Mouse (Mus musculus) embryonic facial prominence, embryonic 14.5 days (tissue): ENCODE results near the gene Ntrk2. TPM values are rescaled to one million over a fixed set of nuclear protein-coding genes. Genes with fewer than 3 reads are reported as not detected.

Experiments
- ATAC-seq: fragments of 200-750 bp; cut with Nextera tagmentation; 2 replicates; pipeline ENCODE4 v1.8.0; 2017; ENCODE audit warnings: low read depth, moderate number of reproducible peaks, moderate TSS enrichment
- DNase-seq: peaks from one replicate; pipeline ENCODE4 v3.0.0-alpha.2; 2015; ENCODE audit warnings: low spot score
- H3K27ac ChIP-seq: fragments of 300-500 bp; sonication (generic); replicated peaks from 2 replicates; pipeline ENCODE4 v1.5.1; 2014; ENCODE audit warnings: low read depth, mild to moderate bottlenecking, low read length, moderate library complexity
- H3K27me3 ChIP-seq: fragments of 300-500 bp; sonication (generic); replicated peaks from 2 replicates; pipeline ENCODE4 v1.6.1; 2014; ENCODE audit warnings: low read length; ENCODE audit not compliant: control insufficient read depth, insufficient read depth
- H3K36me3 ChIP-seq: fragments of 300-500 bp; sonication (generic); 2 replicates; pipeline ENCODE4 v1.6.1; 2014; ENCODE audit warnings: low read length, mixed read lengths; ENCODE audit not compliant: control insufficient read depth, insufficient read depth
- H3K4me1 ChIP-seq: fragments of 300-500 bp; sonication (generic); 2 replicates; pipeline ENCODE4 v1.6.1; 2014; ENCODE audit warnings: antibody characterized with exemption, low read length; ENCODE audit not compliant: control insufficient read depth, insufficient read depth
- H3K4me2 ChIP-seq: fragments of 300-500 bp; sonication (generic); 2 replicates; pipeline ENCODE4 v1.6.1; 2014; ENCODE audit warnings: low read depth, mild to moderate bottlenecking, low read length, moderate library complexity, mixed read lengths
- H3K4me3 ChIP-seq: fragments of 300-500 bp; sonication (generic); 2 replicates; pipeline ENCODE4 v1.5.1; 2014; ENCODE audit warnings: low read depth, mild to moderate bottlenecking, low read length
- H3K9ac ChIP-seq: fragments of 300-500 bp; sonication (generic); 2 replicates; pipeline ENCODE4 v1.6.1; 2014; ENCODE audit warnings: low read depth, mild to moderate bottlenecking, low read length, moderate library complexity, mixed read lengths
- H3K9me3 ChIP-seq: fragments of 300-500 bp; sonication (generic); 2 replicates; pipeline ENCODE4 v1.6.1; 2016; ENCODE audit warnings: low read length; ENCODE audit not compliant: control insufficient read depth
- WGBS: fragments of 180-500 bp; shearing (Covaris S2); extraction: QIAGEN DNeasy Blood & Tissue Kit; methylation state at CpG from one replicate; pipeline ENCODE4 v1.1.7; 2014; 5-methylcytosine and 5-hydroxymethylcytosine counted together
- polyA plus RNA-seq: library from polyadenylated mRNA; unstranded; fragments of >200 nt; fragmentation: Nextera tagmentation; extraction: Ambion mirVana; gene quantifications from 2 replicates; pipeline ENCODE4 v1.2.1, GENCODE M21; 2014

Gene Ntrk2
- polyA plus RNA-seq, 1 experiment from 2014 or later, result 43.9 TPM

DNA sequence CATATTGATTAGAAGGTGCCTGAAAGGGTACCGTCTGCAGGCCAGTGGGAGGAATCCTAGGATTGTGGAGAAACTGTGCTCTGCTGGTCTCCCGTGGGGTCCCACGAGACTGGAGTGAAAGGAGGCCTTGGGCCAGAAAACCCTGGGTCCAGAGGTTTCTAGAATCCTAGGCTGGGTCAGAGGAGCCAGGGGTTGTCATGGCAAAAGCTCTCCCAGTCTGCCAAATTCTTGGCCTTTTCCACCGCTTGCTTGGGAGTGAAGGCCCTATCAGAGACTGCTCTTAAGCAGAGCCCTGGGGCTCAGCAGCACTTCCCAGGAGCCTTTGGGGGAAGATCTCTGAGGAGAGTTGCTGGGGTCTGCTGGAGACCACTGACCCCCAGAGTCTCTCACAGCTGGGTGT lies 25.6 kb downstream of the Ntrk2 start:
- H3K9me3 ChIP-seq, result no peaks in the 10 kb centered on the region
- ATAC-seq, result no peak
- 72% methylated on average over 4 of the region's 4 CpGs for WGBS

DNA sequence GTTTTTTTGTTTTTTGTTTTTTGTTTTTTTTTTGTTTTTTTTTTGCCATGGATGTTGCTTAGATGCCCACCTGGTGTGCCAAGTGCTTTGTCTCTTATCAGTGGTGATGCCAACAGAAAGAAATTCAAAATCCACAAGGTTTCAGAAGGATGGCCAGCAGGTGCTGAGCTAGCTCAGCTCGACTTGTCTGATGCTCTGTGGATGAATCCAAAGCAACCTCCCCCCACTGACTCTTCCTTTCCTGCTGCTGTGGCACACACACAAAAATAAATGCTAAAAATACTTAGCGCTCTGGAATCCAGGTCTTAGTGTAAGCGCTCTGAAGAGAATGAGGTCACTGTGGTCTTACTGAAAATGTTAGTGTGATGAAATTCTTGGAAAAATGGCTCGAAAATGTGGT lies 28.4 kb downstream of the Ntrk2 start:
- ATAC-seq, result no peak
- no peak overlapping the region for H3K4me3 ChIP-seq
- WGBS, result 75% methylated on average over 4 of the region's 4 CpGs
- no peaks in the 10 kb centered on the region for H3K36me3 ChIP-seq
- H3K4me1 ChIP-seq, result no peaks in the 10 kb centered on the region
- no peaks in the 10 kb centered on the region for H3K27me3 ChIP-seq
- H3K9me3 ChIP-seq, result no peaks in the 10 kb centered on the region
- no peak for DNase-seq
- H3K9ac ChIP-seq, result no peak overlapping the region
- H3K4me2 ChIP-seq, result no peak overlapping the region
- no peak overlapping the region for H3K27ac ChIP-seq

More for the DNA sequence above, 25.6 kb downstream of the Ntrk2 start:
- no peak for DNase-seq
- no peak overlapping the region for H3K4me3 ChIP-seq
- H3K4me1 ChIP-seq, result no peaks in the 10 kb centered on the region
- no peaks in the 10 kb centered on the region for H3K36me3 ChIP-seq
- no peaks in the 10 kb centered on the region for H3K27me3 ChIP-seq
- no peak overlapping the region for H3K9ac ChIP-seq
- H3K4me2 ChIP-seq, result no peak overlapping the region
- no peak overlapping the region for H3K27ac ChIP-seq

DNA sequence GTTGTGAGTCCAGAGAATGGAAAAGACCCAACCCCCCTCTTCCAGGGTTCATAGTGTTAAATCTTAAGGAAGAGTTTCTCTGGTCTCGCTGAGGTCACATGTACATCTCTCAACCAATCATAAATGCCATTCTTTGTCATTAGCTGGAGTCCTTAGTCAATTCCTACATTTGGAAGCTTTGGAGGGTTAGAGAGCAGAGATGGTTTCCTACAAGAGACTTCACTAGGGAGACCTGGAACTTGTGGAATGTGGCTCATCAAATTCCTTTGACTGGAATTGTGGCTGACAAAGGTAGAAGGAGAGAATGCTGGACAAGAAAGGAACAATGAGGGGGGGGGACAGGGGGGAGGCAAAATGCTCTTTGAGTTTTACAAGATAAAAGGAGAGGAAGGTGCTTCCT lies 30.5 kb downstream of the Ntrk2 start:
- Histone ChIP-seq H3K27ac (no peak overlapping the region), H3K4me1 (no peaks in the 10 kb centered on the region), H3K4me3 (no peak overlapping the region), H3K9ac (no peak overlapping the region), H3K9me3 (no peaks in the 10 kb centered on the region), H3K4me2 (no peak overlapping the region), H3K36me3 (no peaks in the 10 kb centered on the region), H3K27me3 (no peaks in the 10 kb centered on the region)
- DNase-seq (no peak), ATAC-seq (no peak)
- WGBS, result 92% methylated on average over 1 of the region's 1 CpGs

DNA sequence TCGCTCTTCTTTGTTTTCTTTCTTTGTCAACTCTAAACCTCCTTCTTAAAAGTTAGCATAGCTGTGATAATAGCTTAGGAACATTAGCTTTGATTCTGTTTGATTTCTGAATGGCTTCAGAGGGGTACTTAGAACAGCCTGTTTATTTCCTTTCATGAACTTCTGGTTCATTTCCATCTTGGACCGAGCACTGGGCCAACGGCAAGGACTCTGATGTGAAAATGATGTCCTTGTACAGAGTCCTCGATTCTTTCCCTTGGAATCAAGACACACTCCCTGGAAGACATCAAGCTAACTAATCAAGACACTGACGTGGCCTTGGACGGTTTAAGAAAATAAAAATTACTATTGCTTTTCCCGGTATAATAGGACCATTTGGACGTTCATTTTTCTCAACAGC lies 31.7 kb downstream of the Ntrk2 start:
- 84% methylated on average over 8 of the region's 8 CpGs for WGBS
- no peaks in the 10 kb centered on the region for H3K4me1 ChIP-seq
- no peak overlapping the region for H3K4me2 ChIP-seq
- no peaks in the 10 kb centered on the region for H3K27me3 ChIP-seq
- DNase-seq, result no peak
- no peak for ATAC-seq
- H3K4me3 ChIP-seq, result no peak overlapping the region
- H3K9ac ChIP-seq, result no peak overlapping the region
- H3K9me3 ChIP-seq, result no peaks in the 10 kb centered on the region
- H3K27ac ChIP-seq, result no peak overlapping the region
- no peaks in the 10 kb centered on the region for H3K36me3 ChIP-seq

DNA sequence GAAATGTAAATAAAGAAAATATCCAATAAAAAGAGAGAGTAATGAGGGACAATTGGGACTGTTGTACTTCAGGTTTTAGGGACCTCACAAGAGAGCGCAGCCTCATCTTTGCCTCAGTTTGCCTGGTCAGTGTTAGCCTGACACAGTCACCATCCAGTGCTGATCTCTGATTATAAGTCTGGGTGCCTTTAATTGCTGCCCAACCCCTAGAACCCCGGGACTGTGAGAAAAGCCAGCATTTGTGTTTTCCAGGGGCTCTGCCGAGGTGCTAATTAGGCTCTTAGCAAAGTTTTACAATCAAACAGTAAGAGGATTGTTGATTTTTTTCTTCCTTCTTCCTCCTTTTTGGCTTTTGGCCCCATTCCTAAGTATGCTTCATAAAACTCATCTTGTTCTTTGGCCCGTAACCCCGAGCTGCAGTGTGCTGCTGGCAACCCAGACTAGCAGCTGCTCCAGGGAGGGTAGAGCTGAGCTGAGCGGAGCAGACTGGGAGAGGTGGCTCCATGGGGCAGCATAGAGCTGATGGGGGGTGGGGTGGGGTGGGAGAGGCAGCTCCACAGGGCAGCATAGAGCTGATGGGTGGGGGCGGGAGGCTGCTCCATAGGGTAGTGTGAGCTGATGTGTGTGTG lies 34.5 kb downstream of the Ntrk2 start:
- Histone ChIP-seq H3K4me1 (no peaks in the 10 kb centered on the region), H3K27ac (no peak overlapping the region), H3K36me3 (no peaks in the 10 kb centered on the region), H3K4me3 (no peak overlapping the region), H3K9ac (no peak overlapping the region), H3K4me2 (no peak overlapping the region), H3K27me3 (no peaks in the 10 kb centered on the region), H3K9me3 (no peaks in the 10 kb centered on the region)
- DNase-seq (peak; percentile 77), ATAC-seq (0 out of 2 replicates have a peak, but pooled peaks have one; percentile 79)
- WGBS, result 25% methylated on average over 6 of the region's 7 CpGs

DNA sequence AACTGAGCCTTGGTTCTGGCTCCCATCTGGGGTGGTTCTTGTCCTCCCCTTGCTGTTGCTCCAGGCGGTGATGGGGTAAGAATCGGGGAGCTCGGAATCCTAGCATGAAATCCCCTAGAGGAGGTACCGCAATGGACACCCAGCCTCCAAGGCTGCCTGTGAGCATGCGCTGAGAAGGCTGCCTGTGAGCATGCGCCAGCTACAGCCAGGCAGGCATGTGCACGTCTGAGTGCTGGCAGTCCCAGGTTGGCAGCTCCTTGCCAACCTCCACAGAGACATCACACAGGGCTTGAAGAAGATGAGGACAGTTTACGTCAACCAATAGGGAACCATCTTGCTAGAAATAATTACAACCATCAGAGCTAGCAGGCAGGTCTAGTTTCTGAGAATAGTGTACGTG lies 37.5 kb downstream of the Ntrk2 start:
- Histone ChIP-seq H3K9me3 (no peaks in the 10 kb centered on the region), H3K27ac (no peak overlapping the region), H3K4me2 (no peak overlapping the region), H3K9ac (no peak overlapping the region), H3K36me3 (0 out of 2 replicates have a peak, but pooled peaks cover 5% of the 10 kb centered on the region), H3K4me1 (no peaks in the 10 kb centered on the region), H3K4me3 (no peak overlapping the region), H3K27me3 (no peaks in the 10 kb centered on the region)
- ATAC-seq (no peak), DNase-seq (no peak)
- 68% methylated on average over 9 of the region's 9 CpGs for WGBS

DNA sequence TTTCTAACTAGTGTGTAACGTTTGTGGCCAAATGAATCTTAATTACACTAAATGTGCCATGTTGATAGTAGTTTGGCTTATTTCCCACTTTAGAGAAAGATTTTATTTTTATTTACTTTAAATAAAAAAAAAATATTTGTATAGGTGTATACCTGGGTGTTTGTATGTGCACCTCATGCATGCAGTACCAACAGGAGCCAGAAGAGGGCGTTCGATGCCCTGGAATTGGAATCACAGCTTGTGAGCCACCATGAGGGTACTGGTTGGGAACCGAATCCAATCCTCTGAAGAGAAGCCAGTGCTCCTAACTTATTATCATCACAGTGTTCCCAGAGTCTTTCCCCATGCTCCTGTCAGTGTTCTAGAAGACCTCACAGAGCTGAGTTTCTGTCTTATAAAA lies 42.2 kb downstream of the Ntrk2 start:
- no peaks in the 10 kb centered on the region for H3K4me1 ChIP-seq
- no peak overlapping the region for H3K27ac ChIP-seq
- H3K9me3 ChIP-seq, result no peaks in the 10 kb centered on the region
- WGBS, result 90% methylated on average over 4 of the region's 4 CpGs
- no peaks in the 10 kb centered on the region for H3K27me3 ChIP-seq
- H3K36me3 ChIP-seq, result 0 out of 2 replicates have a peak, but pooled peaks cover 5% of the 10 kb centered on the region
- DNase-seq, result no peak
- ATAC-seq, result no peak
- H3K9ac ChIP-seq, result no peak overlapping the region
- H3K4me2 ChIP-seq, result no peak overlapping the region
- H3K4me3 ChIP-seq, result no peak overlapping the region

DNA sequence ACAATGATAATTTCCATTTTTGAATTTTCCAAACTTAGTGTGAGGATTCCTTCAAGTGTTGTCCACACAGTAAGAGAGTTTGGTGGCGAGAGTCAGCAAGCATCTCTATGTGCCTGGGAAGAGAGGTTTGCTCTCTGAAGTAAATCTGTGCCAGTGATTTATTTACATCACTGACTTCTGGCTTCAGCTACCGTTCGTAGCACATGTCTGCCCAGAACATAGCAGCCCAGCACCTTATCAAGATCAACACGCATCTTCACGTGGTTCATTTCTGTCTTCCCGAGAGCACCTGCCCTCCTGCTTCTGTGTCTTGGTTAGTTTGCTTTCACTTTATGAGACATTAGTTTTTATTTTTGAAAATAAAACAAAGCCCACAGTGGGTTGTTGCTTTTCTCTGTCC lies 47.3 kb downstream of the Ntrk2 start:
- H3K36me3 ChIP-seq, result no peaks in the 10 kb centered on the region
- H3K27ac ChIP-seq, result no peak overlapping the region
- no peaks in the 10 kb centered on the region for H3K27me3 ChIP-seq
- H3K9me3 ChIP-seq, result no peaks in the 10 kb centered on the region
- no peaks in the 10 kb centered on the region for H3K4me1 ChIP-seq
- H3K4me2 ChIP-seq, result no peak overlapping the region
- DNase-seq, result no peak
- WGBS, result 91% methylated on average over 6 of the region's 6 CpGs
- no peak overlapping the region for H3K4me3 ChIP-seq
- H3K9ac ChIP-seq, result no peak overlapping the region
- ATAC-seq, result no peak

DNA sequence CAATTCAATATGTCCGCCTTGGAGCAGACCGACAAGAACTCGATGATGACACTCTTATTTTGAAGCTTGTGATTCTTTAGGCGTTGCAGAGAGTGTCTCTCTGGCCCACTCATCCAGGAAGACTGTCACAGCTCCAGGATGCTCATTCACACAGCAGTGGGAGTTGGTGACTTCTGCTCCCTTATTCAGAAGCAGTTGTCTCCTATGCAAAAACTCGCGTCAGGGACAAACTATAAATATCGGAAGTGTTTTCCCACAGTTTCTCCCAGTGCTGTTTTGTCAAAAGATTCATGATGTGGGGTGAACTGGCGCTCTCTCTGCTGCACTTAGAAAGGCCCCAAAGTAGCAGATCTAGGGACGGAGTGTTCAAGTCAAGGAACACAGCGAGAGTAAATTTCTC lies 59.9 kb downstream of the Ntrk2 start:
- ATAC-seq, result no peak
- H3K27me3 ChIP-seq, result no peaks in the 10 kb centered on the region
- H3K36me3 ChIP-seq, result no peaks in the 10 kb centered on the region
- 92% methylated on average over 10 of the region's 10 CpGs for WGBS
- H3K4me1 ChIP-seq, result no peaks in the 10 kb centered on the region
- H3K27ac ChIP-seq, result no peak overlapping the region
- H3K4me2 ChIP-seq, result no peak overlapping the region
- H3K9me3 ChIP-seq, result no peaks in the 10 kb centered on the region
- DNase-seq, result no peak
- no peak overlapping the region for H3K9ac ChIP-seq
- no peak overlapping the region for H3K4me3 ChIP-seq
